Mouse (Mus musculus): Measurements from ENCODE around the gene Mkrn1. TPM values are rescaled to one million over a fixed set of nuclear protein-coding genes. Genes with fewer than 3 reads are reported as not detected.
"Not testable (repeated sequence)": the region's sequence is repeated elsewhere in the genome, so short reads cannot be mapped to it uniquely, and the experiment has no call there.

Gene Mkrn1
- polyA plus RNA-seq, 1 experiment from 2014 or later = 215 TPM

- no peak for ATAC-seq (ENCODE audit: low read depth)
- 26% methylated on average over 4 of the region's 4 CpGs for WGBS
- H3K4me2 ChIP-seq = no peak overlapping the region
Observed at GRCm38 (mm10) chr6:39373301-39373955, 46.8 kb downstream of the Mkrn1 start.

GRCm38 (mm10) chr6:39372727-39373126, 47.5 kb downstream of the Mkrn1 start:
- Histone ChIP-seq H3K27me3 (no peaks in the 10 kb centered on the region), H3K9ac (peak overlapping the region; percentile 2; the same call in 1 of the 2 replicates), H3K27ac (replicated peaks) (no peak overlapping the region), H3K4me2 (no peak overlapping the region), H3K9me3 (no peaks in the 10 kb centered on the region), H3K36me3 (peaks cover 16% of the 10 kb centered on the region), H3K4me3 (no peak overlapping the region), H3K4me1 (replicated peaks) (peaks cover 30% of the 10 kb centered on the region)
- 36% methylated on average over 7 of the region's 7 CpGs for WGBS
- ATAC-seq (ENCODE audit: low read depth) = no peak

More at GRCm38 (mm10) chr6:39373301-39373955, 46.8 kb downstream of the Mkrn1 start:
- Histone ChIP-seq H3K4me3 (no peak overlapping the region), H3K4me1 (replicated peaks) (peaks cover 30% of the 10 kb centered on the region), H3K27me3 (no peaks in the 10 kb centered on the region), H3K9me3 (no peaks in the 10 kb centered on the region), H3K9ac (peak overlapping the region; percentile 2; the same call in 1 of the 2 replicates), H3K27ac (replicated peaks) (no peak overlapping the region), H3K36me3 (peaks cover 14% of the 10 kb centered on the region)

- no peak overlapping the region for H3K4me3 ChIP-seq
- H3K9me3 ChIP-seq = no peaks in the 10 kb centered on the region
- H3K4me1 ChIP-seq (replicated peaks) = peaks cover 30% of the 10 kb centered on the region
- H3K4me2 ChIP-seq = no peak overlapping the region
- no peak overlapping the region for H3K9ac ChIP-seq
- peaks cover 20% of the 10 kb centered on the region for H3K36me3 ChIP-seq
- no peaks in the 10 kb centered on the region for H3K27me3 ChIP-seq
- no peak for ATAC-seq (ENCODE audit: low read depth)
- no peak overlapping the region for H3K27ac ChIP-seq (replicated peaks)
Observed at GRCm38 (mm10) chr6:39372042-39372441, 48.2 kb downstream of the Mkrn1 start.

- Histone ChIP-seq H3K27ac (replicated peaks) (no peak overlapping the region), H3K4me3 (no peak overlapping the region), H3K36me3 (peaks cover 36% of the 10 kb centered on the region), H3K4me1 (replicated peaks) (peaks cover 14% of the 10 kb centered on the region), H3K27me3 (no peaks in the 10 kb centered on the region), H3K9ac (no peak overlapping the region), H3K4me2 (no peak overlapping the region), H3K9me3 (no peaks in the 10 kb centered on the region)
- no peak for ATAC-seq (ENCODE audit: low read depth)
- WGBS = 76% methylated on average over 3 of the region's 3 CpGs
Observed at GRCm38 (mm10) chr6:39369631-39370030, 50.6 kb downstream of the Mkrn1 start.

GRCm38 (mm10) chr6:39362684-39363083, 57.6 kb downstream of the Mkrn1 start:
- Histone ChIP-seq H3K36me3 (peaks cover 68% of the 10 kb centered on the region), H3K4me2 (no peak overlapping the region)
- 93% methylated on average over 2 of the region's 2 CpGs for WGBS

GRCm38 (mm10) chr6:39359207-39359606, 61.1 kb downstream of the Mkrn1 start:
- peaks cover 73% of the 10 kb centered on the region for H3K36me3 ChIP-seq
- 100% methylated on average over 9 of the region's 9 CpGs for WGBS

More at GRCm38 (mm10) chr6:39362684-39363083, 57.6 kb downstream of the Mkrn1 start:
- H3K4me1 ChIP-seq (replicated peaks) = no peaks in the 10 kb centered on the region
- no peak overlapping the region for H3K27ac ChIP-seq (replicated peaks)
- H3K9me3 ChIP-seq = no peaks in the 10 kb centered on the region
- no peak overlapping the region for H3K9ac ChIP-seq
- no peaks in the 10 kb centered on the region for H3K27me3 ChIP-seq
- no peak for ATAC-seq (ENCODE audit: low read depth)
- H3K4me3 ChIP-seq = no peak overlapping the region

GRCm38 (mm10) chr6:39348946-39349345, 71.3 kb downstream of the Mkrn1 start:
- H3K9ac ChIP-seq = no peak overlapping the region
- H3K36me3 ChIP-seq = peaks cover 70% of the 10 kb centered on the region
- no peaks in the 10 kb centered on the region for H3K27me3 ChIP-seq
- no peak for ATAC-seq (ENCODE audit: low read depth)
- H3K27ac ChIP-seq (replicated peaks) = peak overlapping the region; percentile 79; the same call in 1 of the 2 replicates
- no peak overlapping the region for H3K4me2 ChIP-seq
- peaks cover 49% of the 10 kb centered on the region for H3K4me1 ChIP-seq (replicated peaks)
- 55% methylated on average over 6 of the region's 6 CpGs for WGBS
- H3K4me3 ChIP-seq = no peak overlapping the region
- no peaks in the 10 kb centered on the region for H3K9me3 ChIP-seq

More at GRCm38 (mm10) chr6:39359207-39359606, 61.1 kb downstream of the Mkrn1 start:
- H3K4me1 ChIP-seq (replicated peaks); ATAC-seq (ENCODE audit: low read depth); H3K9me3 ChIP-seq; H3K9ac ChIP-seq; H3K4me2 ChIP-seq; H3K27me3 ChIP-seq; H3K27ac ChIP-seq (replicated peaks); H3K4me3 ChIP-seq: not testable (repeated sequence)

GRCm38 (mm10) chr6:39347880-39348814, 72.1 kb downstream of the Mkrn1 start:
- H3K9me3 ChIP-seq = no peaks in the 10 kb centered on the region
- H3K27me3 ChIP-seq = no peaks in the 10 kb centered on the region
- peak overlapping the region; percentile 79 for H3K27ac ChIP-seq (replicated peaks)
- ATAC-seq (ENCODE audit: low read depth) = no peak
- peaks cover 49% of the 10 kb centered on the region for H3K4me1 ChIP-seq (replicated peaks)
- peaks cover 69% of the 10 kb centered on the region for H3K36me3 ChIP-seq
- H3K9ac ChIP-seq = no peak overlapping the region
- no peak overlapping the region for H3K4me2 ChIP-seq
- 12% methylated on average over 4 of the region's 4 CpGs for WGBS
- no peak overlapping the region for H3K4me3 ChIP-seq

Other genes starting within 250 kb of the Mkrn1 start
- gene Kdm7a, start 213.7 kb downstream of the Mkrn1 start, polyA plus RNA-seq (2015; fragmentation: Nextera tagmentation; extraction: Ambion mirVana) = 9.7 and 11.1 TPM in 2 replicates
- 60.3 and 65.9 TPM in 2 replicates for gene Slc37a3, start 42.8 kb downstream of the Mkrn1 start, polyA plus RNA-seq (2015; fragmentation: Nextera tagmentation; extraction: Ambion mirVana)
- 0.44 TPM in 1 of 2 replicates, not detected in the other for gene Rab19, start 39.3 kb downstream of the Mkrn1 start, polyA plus RNA-seq (2015; fragmentation: Nextera tagmentation; extraction: Ambion mirVana)
- 25.8 and 26.1 TPM in 2 replicates for gene Dennd2a, start 137.4 kb upstream of the Mkrn1 start, polyA plus RNA-seq (2015; fragmentation: Nextera tagmentation; extraction: Ambion mirVana)
- gene Adck2, start 153.4 kb upstream of the Mkrn1 start, polyA plus RNA-seq (2015; fragmentation: Nextera tagmentation; extraction: Ambion mirVana) = 39.5 and 41.7 TPM in 2 replicates
- gene Gm42420, start 165.3 kb upstream of the Mkrn1 start, polyA plus RNA-seq (2015; fragmentation: Nextera tagmentation; extraction: Ambion mirVana) = not detected in 2 replicates
- gene Ndufb2, start 172.1 kb upstream of the Mkrn1 start, polyA plus RNA-seq (2015; fragmentation: Nextera tagmentation; extraction: Ambion mirVana) = 393 and 454 TPM in 2 replicates

Data from neural tube, embryonic 13.5 days (tissue).